Mouse (Mus musculus) myocyte (in vitro differentiated cells): ENCODE results near the gene Spata33.

Experiments used
- CEBPB ChIP-seq: IDR thresholded peaks from 2 replicates; pipeline ENCODE4 v1.6.1; 2011; ENCODE audit warnings: mild to moderate bottlenecking, moderate library complexity; ENCODE audit not compliant: poor library complexity, insufficient read depth, severe bottlenecking
- MAX ChIP-seq: IDR thresholded peaks from one replicate; pipeline ENCODE4 v1.6.1; 2011; ENCODE audit warnings: low read depth, mild to moderate bottlenecking, control low read depth

GRCm38 (mm10) chr8:123213118-123213772, 613 bp downstream of the Spata33 start:
- TF ChIP-seq MAX, result no peak
- TF ChIP-seq CEBPB, result no peak
